In genomic region chr3:90294064-90294440, GRCm38 (mm10) we compare ENCODE assay signal across 8 mouse cellular contexts. TPM values are rescaled to one million over a fixed set of nuclear protein-coding genes. Genes with fewer than 3 reads are reported as not detected.
A peak's percentile ranks its signal among the peaks of the same experiment; 100 is the strongest.
DNase-seq lines count a peak whose midpoint lies in the region; ATAC-seq and TF ChIP-seq lines count a peak whose summit lies in the region.

No protein-coding gene starts in this region.

- H3K9me3 ChIP-seq in E14TG2a.4 (ENCODE audit: low read length), result no peaks in the 10 kb centered on the region
- no peaks in the 10 kb centered on the region for H3K9me3 ChIP-seq in embryonic facial prominence, embryonic 15.5 days (replicated peaks)
- no peaks in the 10 kb centered on the region for H3K9me3 ChIP-seq in kidney, embryonic 16.5 days (ENCODE audit: low read length)
- H3K9me3 ChIP-seq in neural tube, embryonic 13.5 days, result no peaks in the 10 kb centered on the region

- peak overlapping the region; percentile 71 for H3K9ac ChIP-seq in embryonic facial prominence, embryonic 15.5 days
- H3K9ac ChIP-seq in kidney, embryonic 16.5 days (replicated peaks; ENCODE audit: low read length), result peak overlapping the region; percentile 92
- H3K9ac ChIP-seq in neural tube, embryonic 13.5 days, result peak overlapping the region; percentile 93

- intact Hi-C loops in gastrocnemius, adult 2 months (cut with DNase I), result no loop called here

- H3K4me1 ChIP-seq in E14TG2a.4 (replicated peaks; ENCODE audit: low read depth, low read length), result peaks cover 59% of the 10 kb centered on the region
- H3K4me1 ChIP-seq in embryonic facial prominence, embryonic 15.5 days, result peaks cover 14% of the 10 kb centered on the region
- peaks cover 21% of the 10 kb centered on the region for H3K4me1 ChIP-seq in kidney, embryonic 16.5 days (ENCODE audit: insufficient read depth, low read length)
- peaks cover 46% of the 10 kb centered on the region for H3K4me1 ChIP-seq in neural tube, embryonic 13.5 days (replicated peaks)

- peak overlapping the region; percentile 97 for H3K27ac ChIP-seq in gastrocnemius, adult 2 months
- H3K27ac ChIP-seq in embryonic facial prominence, embryonic 15.5 days (replicated peaks), result peak overlapping the region; percentile 96
- H3K27ac ChIP-seq in kidney, embryonic 16.5 days (ENCODE audit: low read length), result peak overlapping the region; percentile 96
- H3K27ac ChIP-seq in neural tube, embryonic 13.5 days (replicated peaks), result peak overlapping the region; percentile 99

- H3K4me3 ChIP-seq in gastrocnemius, adult 2 months, result peak overlapping the region; percentile 91
- peak overlapping the region; percentile 94 for H3K4me3 ChIP-seq in E14TG2a.4 (replicated peaks; ENCODE audit: low read length)
- H3K4me3 ChIP-seq in embryonic facial prominence, embryonic 15.5 days (replicated peaks), result peak overlapping the region; percentile 76
- peak overlapping the region; percentile 95 for H3K4me3 ChIP-seq in kidney, embryonic 16.5 days (ENCODE audit: low read length)
- peak overlapping the region; percentile 92 for H3K4me3 ChIP-seq in neural tube, embryonic 13.5 days

- WGBS in embryonic facial prominence, embryonic 15.5 days, result 1% methylated on average over 11 of the region's 11 CpGs
- 3% methylated on average over 11 of the region's 11 CpGs for WGBS in kidney, embryonic 16.5 days
- WGBS in neural tube, embryonic 13.5 days, result 2% methylated on average over 11 of the region's 11 CpGs

- no peak for TF ChIP-seq CTCF in gastrocnemius, adult 2 months (IDR thresholded peaks at IDR 0.05)
- no peak for TF ChIP-seq CTCF in E14TG2a.4 (conservative IDR thresholded peaks at IDR 0.05; ENCODE audit: low read length)

- peaks cover 31% of the 10 kb centered on the region for H3K36me3 ChIP-seq in E14TG2a.4 (ENCODE audit: insufficient read depth, low read length)
- H3K36me3 ChIP-seq in embryonic facial prominence, embryonic 15.5 days, result no peaks in the 10 kb centered on the region
- no peaks in the 10 kb centered on the region for H3K36me3 ChIP-seq in kidney, embryonic 16.5 days (ENCODE audit: insufficient read depth, low read length)
- no peaks in the 10 kb centered on the region for H3K36me3 ChIP-seq in neural tube, embryonic 13.5 days

- DNase-seq in gastrocnemius, adult 2 months, result no peak
- DNase-seq in gastrocnemius, adult 18-20 months (ENCODE audit: low spot score), result no peak
- no peak for DNase-seq in cerebellum, postnatal 36 days
- no peak for DNase-seq in spleen, postnatal 14 days (ENCODE audit: low spot score in 2 of 2)

- ATAC-seq in embryonic facial prominence, embryonic 15.5 days (ENCODE audit: insufficient number of reproducible peaks, low FRiP score, low TSS enrichment, low read depth), result no peak
- ATAC-seq in kidney, embryonic 16.5 days (ENCODE audit: low FRiP score, low TSS enrichment), result no peak
- ATAC-seq in neural tube, embryonic 13.5 days (ENCODE audit: low read depth), result no peak

- H3K27me3 ChIP-seq in E14TG2a.4 (ENCODE audit: insufficient read depth, low read length), result no peaks in the 10 kb centered on the region
- H3K27me3 ChIP-seq in embryonic facial prominence, embryonic 15.5 days, result no peaks in the 10 kb centered on the region
- no peaks in the 10 kb centered on the region for H3K27me3 ChIP-seq in kidney, embryonic 16.5 days (ENCODE audit: insufficient read depth, low read length)
- H3K27me3 ChIP-seq in neural tube, embryonic 13.5 days, result no peaks in the 10 kb centered on the region

- peak overlapping the region; percentile 76 for H3K4me2 ChIP-seq in embryonic facial prominence, embryonic 15.5 days (replicated peaks)
- H3K4me2 ChIP-seq in kidney, embryonic 16.5 days (replicated peaks; ENCODE audit: low read depth, low read length), result peak overlapping the region; percentile 66
- peak overlapping the region; percentile 94 for H3K4me2 ChIP-seq in neural tube, embryonic 13.5 days

RNA-seq across cellular contexts. Expression of gene Gatad2b, which starts 1.1 kb away (rescaled TPM):
- 10 to 100 TPM; 50.2 to 53.9 TPM for total RNA-seq in gastrocnemius, adult 2 months (2021)
- total RNA-seq in gastrocnemius, adult 18-20 months (2021), result 10 to 100 TPM; 58.3 to 59.4 TPM
- polyA plus RNA-seq in embryonic facial prominence, embryonic 15.5 days (2015; fragmentation: Nextera tagmentation; extraction: Ambion mirVana), result 15.2 and 16.8 TPM in 2 replicates
- 11.3 and 15.4 TPM in 2 replicates for polyA plus RNA-seq in kidney, embryonic 16.5 days (2015; fragmentation: Nextera tagmentation; extraction: Ambion mirVana)
- polyA plus RNA-seq in neural tube, embryonic 13.5 days (2015; fragmentation: Nextera tagmentation; extraction: Ambion mirVana), result 13.7 and 15.6 TPM in 2 replicates

RNA-seq across cellular contexts. Expression of gene Dennd4b, which starts 29.1 kb away (rescaled TPM):
- total RNA-seq in gastrocnemius, adult 2 months (2021), result 10 to 100 TPM; 82.2 to 84.2 TPM
- 10 to 100 TPM; 81.1 to 81.6 TPM for total RNA-seq in gastrocnemius, adult 18-20 months (2021)
- 4.0 and 4.5 TPM in 2 replicates for polyA plus RNA-seq in embryonic facial prominence, embryonic 15.5 days (2015; fragmentation: Nextera tagmentation; extraction: Ambion mirVana)
- 3.7 and 4.7 TPM in 2 replicates for polyA plus RNA-seq in kidney, embryonic 16.5 days (2015; fragmentation: Nextera tagmentation; extraction: Ambion mirVana)
- 5.9 and 7.4 TPM in 2 replicates for polyA plus RNA-seq in neural tube, embryonic 13.5 days (2015; fragmentation: Nextera tagmentation; extraction: Ambion mirVana)

RNA-seq across cellular contexts. Expression of gene Crtc2, which starts 40.1 kb away (rescaled TPM):
- 10 to 100 TPM; 16.8 to 17.3 TPM for total RNA-seq in gastrocnemius, adult 2 months (2021)
- total RNA-seq in gastrocnemius, adult 18-20 months (2021), result 10 to 100 TPM; 13.7 to 16.2 TPM
- 24.7 and 27.8 TPM in 2 replicates for polyA plus RNA-seq in embryonic facial prominence, embryonic 15.5 days (2015; fragmentation: Nextera tagmentation; extraction: Ambion mirVana)
- 24.8 and 33.7 TPM in 2 replicates for polyA plus RNA-seq in kidney, embryonic 16.5 days (2015; fragmentation: Nextera tagmentation; extraction: Ambion mirVana)
- polyA plus RNA-seq in neural tube, embryonic 13.5 days (2015; fragmentation: Nextera tagmentation; extraction: Ambion mirVana), result 23.7 and 27.0 TPM in 2 replicates

RNA-seq across cellular contexts. Expression of gene Slc39a1, which starts 46.1 kb away (rescaled TPM):
- 10 to 100 TPM; 41.6 to 50.6 TPM for total RNA-seq in gastrocnemius, adult 2 months (2021)
- 10 to 100 TPM; 38.9 to 40.7 TPM for total RNA-seq in gastrocnemius, adult 18-20 months (2021)
- polyA plus RNA-seq in embryonic facial prominence, embryonic 15.5 days (2015; fragmentation: Nextera tagmentation; extraction: Ambion mirVana), result 107 and 115 TPM in 2 replicates
- polyA plus RNA-seq in kidney, embryonic 16.5 days (2015; fragmentation: Nextera tagmentation; extraction: Ambion mirVana), result 108 and 114 TPM in 2 replicates
- polyA plus RNA-seq in neural tube, embryonic 13.5 days (2015; fragmentation: Nextera tagmentation; extraction: Ambion mirVana), result 42.4 and 54.8 TPM in 2 replicates

RNA-seq across cellular contexts. Expression of gene Creb3l4, which starts 50.7 kb away (rescaled TPM):
- not detected for total RNA-seq in gastrocnemius, adult 2 months (2021)
- total RNA-seq in gastrocnemius, adult 18-20 months (2021), result not detected
- polyA plus RNA-seq in embryonic facial prominence, embryonic 15.5 days (2015; fragmentation: Nextera tagmentation; extraction: Ambion mirVana), result 6.1 and 7.3 TPM in 2 replicates
- polyA plus RNA-seq in kidney, embryonic 16.5 days (2015; fragmentation: Nextera tagmentation; extraction: Ambion mirVana), result 6.5 and 6.8 TPM in 2 replicates
- polyA plus RNA-seq in neural tube, embryonic 13.5 days (2015; fragmentation: Nextera tagmentation; extraction: Ambion mirVana), result 3.3 and 3.5 TPM in 2 replicates
